Mouse (Mus musculus): ENCODE results near the gene Relch. TPM values are rescaled to one million over a fixed set of nuclear protein-coding genes. Genes with fewer than 3 reads are reported as not detected.

The Relch gene
- polyA plus RNA-seq, 1 experiment from 2014 or later = 49.6 TPM

DNA sequence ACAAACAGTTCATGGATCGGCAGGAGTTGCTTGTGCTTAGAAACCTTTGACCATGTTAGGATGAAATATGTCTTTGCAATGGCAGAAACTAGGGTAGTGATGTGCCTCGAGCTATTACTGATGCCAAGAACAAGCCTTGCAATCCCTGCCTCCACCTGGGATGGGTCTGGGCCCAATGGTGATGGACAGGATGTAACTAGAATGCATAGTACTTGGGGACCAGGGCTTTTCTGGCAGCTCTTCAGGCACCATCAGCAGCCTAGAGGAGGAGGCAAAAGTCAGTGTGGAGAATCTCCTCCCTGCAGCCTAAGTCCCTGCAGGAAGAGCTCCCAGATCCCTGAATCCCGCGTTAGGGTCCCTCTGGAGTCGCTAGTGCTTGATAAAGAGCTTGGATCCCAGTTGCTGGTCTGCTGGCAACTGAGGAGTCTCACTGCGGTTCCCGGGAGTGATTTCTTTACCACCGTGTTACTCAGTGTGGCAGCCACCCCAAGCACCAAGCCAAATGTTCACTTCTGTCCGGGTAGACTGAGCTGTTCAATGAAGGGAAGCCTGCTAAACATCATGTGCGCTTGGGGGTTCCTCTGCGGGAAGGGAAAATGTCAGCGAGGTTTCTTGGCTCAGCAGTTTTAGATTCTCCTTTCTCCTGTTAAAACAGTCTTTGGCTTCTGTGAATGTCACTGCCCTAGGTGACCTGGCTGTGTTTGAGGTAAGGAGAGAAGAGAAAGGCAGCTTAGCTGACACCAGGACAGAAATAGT is 117.9 kb downstream of the Relch start:
- Histone ChIP-seq H3K4me2 (peak overlapping the region; percentile 86), H3K27ac (no peak overlapping the region), H3K9ac (no peak overlapping the region), H3K4me3 (peak overlapping the region; percentile 51), H3K36me3 (replicated peaks) (no peaks in the 10 kb centered on the region), H3K27me3 (replicated peaks) (peaks cover 14% of the 10 kb centered on the region), H3K4me1 (peaks cover 13% of the 10 kb centered on the region), H3K9me3 (no peaks in the 10 kb centered on the region)
- WGBS = 44% methylated on average over 12 of the region's 12 CpGs
- no peak for ATAC-seq (replicated peaks)

DNA sequence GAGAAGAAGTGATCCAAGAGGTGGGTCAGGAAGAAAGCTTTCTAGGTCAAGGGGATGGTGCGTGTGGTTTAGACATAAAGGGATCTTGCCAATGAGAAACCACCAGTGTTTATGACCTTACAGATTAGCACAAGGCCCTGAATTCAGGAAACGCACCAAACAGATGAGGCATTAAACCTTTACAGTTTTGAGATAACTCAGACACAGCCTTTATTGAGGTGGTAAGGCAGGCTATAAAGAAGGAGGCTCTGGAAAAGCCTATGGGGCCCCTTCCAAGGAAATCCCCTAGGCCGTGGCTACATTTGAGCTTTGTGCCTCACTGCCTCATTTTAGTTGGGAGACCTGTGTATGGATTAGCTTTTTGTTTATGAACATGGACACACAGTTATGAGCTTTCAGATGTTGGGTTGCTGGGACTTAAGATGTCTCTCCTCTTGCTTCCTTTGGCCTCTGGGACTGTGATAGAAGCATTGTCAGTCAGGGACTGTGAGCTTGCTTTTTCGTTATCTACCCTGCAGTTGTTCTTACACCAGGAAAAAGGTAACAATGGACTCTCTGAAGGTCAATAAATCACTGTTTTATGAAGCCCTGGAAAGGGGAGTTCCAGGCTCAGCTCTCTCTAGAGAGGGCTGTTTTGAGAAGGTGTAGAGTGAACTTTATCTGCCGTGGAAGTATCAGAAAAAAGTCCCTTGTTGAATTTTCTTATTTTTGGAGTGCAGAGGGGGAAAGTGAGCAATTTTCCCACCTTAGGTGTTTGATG is 120.8 kb downstream of the Relch start:
- no peak overlapping the region for H3K9ac ChIP-seq
- H3K4me2 ChIP-seq = no peak overlapping the region
- peaks cover 13% of the 10 kb centered on the region for H3K4me1 ChIP-seq
- no peaks in the 10 kb centered on the region for H3K36me3 ChIP-seq (replicated peaks)
- no peaks in the 10 kb centered on the region for H3K9me3 ChIP-seq
- no peak overlapping the region for H3K4me3 ChIP-seq
- no peak overlapping the region for H3K27ac ChIP-seq
- no peak for ATAC-seq (replicated peaks)
- WGBS = 84% methylated on average over 5 of the region's 5 CpGs
- peaks cover 11% of the 10 kb centered on the region for H3K27me3 ChIP-seq (replicated peaks)

DNA sequence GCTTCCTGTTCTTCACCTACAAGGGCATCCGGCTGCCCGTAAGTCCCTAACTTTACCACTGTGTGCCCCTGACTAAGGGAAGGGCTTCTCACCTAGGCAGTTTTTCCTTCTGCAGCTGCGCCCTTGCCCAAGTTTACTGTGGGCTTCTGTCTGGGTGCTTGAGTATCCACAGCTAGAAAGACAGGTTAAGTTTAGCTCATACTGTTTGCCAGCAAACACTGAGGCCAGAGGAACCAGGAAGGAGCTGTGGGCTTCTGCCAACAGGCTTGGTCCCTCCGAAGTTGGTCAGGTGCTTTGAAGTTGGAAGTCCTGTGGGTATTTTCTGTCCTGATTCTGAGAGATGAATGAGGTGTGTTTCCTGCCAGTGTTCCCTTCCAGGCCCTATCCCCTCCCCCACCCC is 121.5 kb downstream of the Relch start:
- ATAC-seq (replicated peaks) = no peak
- Histone ChIP-seq H3K36me3 (replicated peaks) (no peaks in the 10 kb centered on the region), H3K4me1 (peaks cover 10% of the 10 kb centered on the region), H3K27ac (no peak overlapping the region), H3K9ac (no peak overlapping the region), H3K4me3 (no peak overlapping the region), H3K4me2 (no peak overlapping the region), H3K27me3 (replicated peaks) (peaks cover 11% of the 10 kb centered on the region), H3K9me3 (no peaks in the 10 kb centered on the region)
- 95% methylated on average over 4 of the region's 4 CpGs for WGBS

DNA sequence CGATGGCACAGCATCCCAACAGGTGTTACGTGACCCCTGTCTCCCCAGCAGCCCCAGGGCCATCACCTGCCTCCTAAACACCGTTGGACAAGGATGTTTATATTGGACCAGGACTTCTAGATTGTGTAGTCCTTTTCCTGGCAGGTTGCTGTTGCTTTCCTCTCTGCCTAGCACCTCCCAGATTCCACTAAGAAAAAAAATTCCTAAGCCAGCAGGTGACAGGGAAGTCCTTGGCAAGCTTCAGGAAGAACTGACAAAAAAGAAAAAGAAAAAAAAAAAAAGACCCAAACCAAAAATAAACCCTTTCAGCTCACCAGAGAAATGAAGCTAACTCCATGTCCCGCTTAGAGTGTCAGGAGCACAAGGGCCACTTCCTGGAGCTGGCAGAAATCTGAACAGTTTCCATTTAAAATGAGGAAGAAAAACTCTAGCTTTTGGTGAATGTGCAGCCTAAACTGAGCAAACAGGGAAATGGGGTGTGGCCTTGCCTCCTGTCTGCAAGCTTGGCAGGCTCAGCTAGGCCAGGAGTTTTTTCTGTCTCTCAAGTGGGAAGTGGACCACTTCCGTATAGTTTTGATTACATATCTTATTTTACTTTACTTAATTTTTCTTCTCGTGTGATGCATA is 123.2 kb downstream of the Relch start:
- 84% methylated on average over 6 of the region's 6 CpGs for WGBS

DNA sequence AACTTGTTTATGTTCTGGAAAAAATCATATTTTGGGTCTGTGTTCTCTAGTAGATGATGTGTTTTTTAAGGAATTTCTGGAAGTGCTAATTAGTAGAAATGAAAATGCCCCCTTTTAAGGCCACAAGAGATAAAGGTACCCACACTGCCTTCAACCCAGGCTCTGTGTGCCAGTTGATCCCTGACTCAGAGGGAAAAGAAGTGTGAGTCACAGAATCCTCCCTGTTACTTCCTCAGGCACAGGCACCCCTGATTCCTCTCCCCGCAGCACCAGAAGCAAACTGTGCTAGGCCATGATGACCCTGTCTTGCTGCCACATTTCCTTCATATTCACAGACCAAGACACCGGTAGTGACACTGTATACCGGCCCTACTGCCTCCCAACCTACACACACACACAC is 126.4 kb downstream of the Relch start:
- WGBS = 97% methylated on average over 3 of the region's 3 CpGs
- ATAC-seq (replicated peaks) = no peak

More for the DNA sequence above, 123.2 kb downstream of the Relch start:
- Histone ChIP-seq H3K4me3 (no peak overlapping the region), H3K9me3 (no peaks in the 10 kb centered on the region), H3K4me1 (no peaks in the 10 kb centered on the region), H3K27ac (no peak overlapping the region), H3K4me2 (no peak overlapping the region), H3K27me3 (replicated peaks) (peaks cover 3% of the 10 kb centered on the region), H3K9ac (no peak overlapping the region), H3K36me3 (replicated peaks) (no peaks in the 10 kb centered on the region)
- no peak for ATAC-seq (replicated peaks)

DNA sequence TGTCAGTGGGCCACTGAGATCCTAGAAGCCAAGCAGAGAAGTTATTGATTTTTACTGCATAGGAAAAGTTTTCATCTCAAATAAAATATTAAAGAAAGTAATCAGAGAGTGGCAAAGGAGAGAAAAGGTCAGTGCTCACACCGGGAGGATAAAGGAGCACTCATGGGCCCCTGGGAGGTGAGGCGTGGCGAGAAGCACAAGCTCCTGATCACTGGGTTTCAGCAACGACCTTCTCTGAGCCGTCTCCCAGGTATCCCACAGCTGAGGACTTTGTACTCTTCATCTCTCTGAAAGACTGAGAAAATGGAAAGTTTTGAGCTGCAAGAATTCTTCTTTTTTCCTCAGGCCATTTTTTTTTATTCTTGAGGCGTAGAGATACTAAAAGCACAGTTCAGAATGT is 131.0 kb downstream of the Relch start:
- 82% methylated on average over 6 of the region's 6 CpGs for WGBS

More for the DNA sequence above, 126.4 kb downstream of the Relch start:
- Histone ChIP-seq H3K4me2 (no peak overlapping the region), H3K9me3 (no peaks in the 10 kb centered on the region), H3K9ac (no peak overlapping the region), H3K36me3 (replicated peaks) (no peaks in the 10 kb centered on the region), H3K4me3 (no peak overlapping the region), H3K4me1 (no peaks in the 10 kb centered on the region), H3K27me3 (replicated peaks) (no peaks in the 10 kb centered on the region), H3K27ac (no peak overlapping the region)

DNA sequence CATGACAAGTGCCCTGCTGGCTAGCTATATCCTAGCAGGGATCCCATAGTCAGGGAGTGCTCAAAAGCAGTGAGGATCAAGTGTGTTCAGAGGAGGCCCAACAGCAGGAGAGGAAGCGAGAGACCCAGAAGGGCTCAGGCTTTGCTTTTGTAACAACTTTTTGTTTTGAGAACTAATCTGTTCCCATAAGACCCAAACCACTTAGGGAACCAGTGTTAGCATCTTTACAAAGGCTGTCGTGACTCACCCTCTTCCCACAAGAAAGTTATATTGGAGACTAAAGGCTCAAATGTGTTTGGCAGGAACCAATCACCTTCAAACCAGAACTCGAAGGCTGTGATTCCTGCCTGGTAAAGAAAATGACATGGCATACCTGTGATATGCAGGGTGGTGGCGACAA is 132.0 kb downstream of the Relch start:
- WGBS = 86% methylated on average over 4 of the region's 4 CpGs
- Histone ChIP-seq H3K4me1 (no peaks in the 10 kb centered on the region), H3K4me3 (no peak overlapping the region), H3K9ac (no peak overlapping the region), H3K27ac (no peak overlapping the region), H3K27me3 (replicated peaks) (no peaks in the 10 kb centered on the region), H3K9me3 (no peaks in the 10 kb centered on the region), H3K4me2 (no peak overlapping the region), H3K36me3 (replicated peaks) (no peaks in the 10 kb centered on the region)
- no peak for ATAC-seq (replicated peaks)

More for the DNA sequence above, 131.0 kb downstream of the Relch start:
- Histone ChIP-seq H3K36me3 (replicated peaks) (no peaks in the 10 kb centered on the region), H3K4me3 (no peak overlapping the region), H3K27me3 (replicated peaks) (no peaks in the 10 kb centered on the region), H3K9ac (no peak overlapping the region), H3K4me1 (no peaks in the 10 kb centered on the region), H3K27ac (no peak overlapping the region), H3K4me2 (no peak overlapping the region), H3K9me3 (no peaks in the 10 kb centered on the region)
- no peak for ATAC-seq (replicated peaks)

DNA sequence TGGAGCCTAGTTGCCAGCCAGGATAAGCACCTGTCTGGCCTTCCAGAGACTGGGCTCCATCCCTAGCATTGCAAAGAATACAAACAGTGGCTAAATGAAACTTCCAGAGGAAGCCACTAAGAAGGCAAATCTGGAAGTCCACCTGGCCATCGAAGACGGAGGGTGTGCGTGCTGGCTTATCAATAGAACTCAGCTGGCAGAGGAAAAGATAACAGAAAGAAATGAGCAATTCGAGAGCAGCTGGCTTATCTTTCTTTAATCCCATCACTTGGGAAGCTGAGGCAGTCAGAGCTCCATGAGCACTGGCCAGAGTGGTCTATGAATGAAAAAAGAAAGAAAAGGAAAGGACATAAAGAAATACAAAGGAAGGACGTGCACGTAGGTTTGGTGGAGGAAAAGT is 136.9 kb downstream of the Relch start:
- 84% methylated on average over 6 of the region's 6 CpGs for WGBS
- H3K36me3 ChIP-seq (replicated peaks) = no peaks in the 10 kb centered on the region

DNA sequence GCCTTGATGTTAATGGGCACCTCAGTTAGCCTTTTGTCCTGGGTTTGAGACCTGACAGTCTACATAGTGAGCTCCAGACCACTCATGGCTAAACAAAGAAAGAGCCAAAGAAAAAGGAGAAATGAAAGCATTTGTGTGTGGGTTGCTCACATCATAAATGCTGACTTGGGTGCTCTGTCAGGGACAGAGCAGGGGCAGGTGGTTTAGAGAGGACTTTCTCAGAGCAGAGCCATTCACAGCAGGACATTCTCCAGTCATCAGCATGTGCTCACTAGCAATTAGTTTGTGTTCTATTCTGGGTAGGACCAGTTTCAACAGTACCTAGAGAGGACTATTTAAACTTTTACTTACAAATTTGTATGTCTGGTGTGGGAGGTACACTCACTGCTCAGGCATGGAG is 137.6 kb downstream of the Relch start:
- no peaks in the 10 kb centered on the region for H3K36me3 ChIP-seq (replicated peaks)
- H3K9ac ChIP-seq = no peak overlapping the region
- no peaks in the 10 kb centered on the region for H3K27me3 ChIP-seq (replicated peaks)
- no peak overlapping the region for H3K4me2 ChIP-seq
- H3K4me3 ChIP-seq = no peak overlapping the region
- no peak overlapping the region for H3K27ac ChIP-seq
- no peaks in the 10 kb centered on the region for H3K9me3 ChIP-seq
- H3K4me1 ChIP-seq = no peaks in the 10 kb centered on the region
- ATAC-seq (replicated peaks) = no peak

More for the DNA sequence above, 136.9 kb downstream of the Relch start:
- no peak overlapping the region for H3K4me2 ChIP-seq
- H3K9me3 ChIP-seq = no peaks in the 10 kb centered on the region
- no peak for ATAC-seq (replicated peaks)
- no peak overlapping the region for H3K9ac ChIP-seq
- H3K4me3 ChIP-seq = no peak overlapping the region
- H3K4me1 ChIP-seq = no peaks in the 10 kb centered on the region
- H3K27me3 ChIP-seq (replicated peaks) = no peaks in the 10 kb centered on the region
- H3K27ac ChIP-seq = no peak overlapping the region

DNA sequence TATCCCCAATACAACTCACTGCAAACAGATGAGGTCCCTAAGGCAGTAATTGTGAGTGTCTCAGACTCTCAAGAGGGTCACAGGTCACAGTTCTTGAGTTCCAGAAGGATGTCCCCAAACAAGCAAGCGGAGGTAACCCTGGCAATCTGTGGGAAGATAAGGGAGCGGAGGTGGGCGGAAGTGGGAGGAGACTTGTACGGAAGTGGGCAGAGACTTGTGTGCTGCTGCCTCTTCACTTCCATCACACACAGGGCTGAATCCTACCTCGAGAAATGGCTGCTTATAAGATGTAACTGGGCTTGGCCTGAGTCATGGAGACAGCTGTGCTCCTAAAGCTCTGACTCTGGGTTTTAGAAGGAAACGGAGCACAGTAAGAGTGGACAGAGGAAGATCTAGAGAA is 139.3 kb downstream of the Relch start:
- no peak overlapping the region for H3K4me2 ChIP-seq
- H3K27me3 ChIP-seq (replicated peaks) = no peaks in the 10 kb centered on the region
- no peak overlapping the region for H3K27ac ChIP-seq
- whole genome bisulfite sequencing = 83% methylated on average over 6 of the region's 6 CpGs
- no peaks in the 10 kb centered on the region for H3K4me1 ChIP-seq
- ATAC-seq (replicated peaks) = no peak
- H3K36me3 ChIP-seq (replicated peaks) = no peaks in the 10 kb centered on the region
- H3K4me3 ChIP-seq = no peak overlapping the region
- H3K9ac ChIP-seq = no peak overlapping the region
- H3K9me3 ChIP-seq = no peaks in the 10 kb centered on the region

DNA sequence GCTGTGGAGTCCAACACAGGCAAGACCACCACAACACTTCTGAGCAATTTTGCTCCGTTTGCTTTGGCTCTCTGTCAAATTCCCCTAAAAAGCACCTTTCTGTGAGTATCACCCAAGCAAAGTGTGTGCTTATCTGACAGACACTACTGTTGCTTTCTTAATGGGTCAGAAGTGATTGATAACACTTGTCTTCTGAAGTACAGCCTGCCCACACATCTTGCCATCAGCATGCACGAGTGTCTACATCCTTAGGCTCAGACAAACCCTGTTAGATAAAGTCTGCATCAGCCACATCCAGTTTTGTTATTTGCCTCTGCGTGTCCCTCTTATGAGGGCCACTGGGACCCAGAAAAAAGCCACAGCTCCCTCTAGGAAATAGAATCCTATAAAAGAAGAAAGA is 140.6 kb downstream of the Relch start:
- 89% methylated on average over 3 of the region's 3 CpGs for WGBS
- no peak overlapping the region for H3K9ac ChIP-seq
- ATAC-seq (replicated peaks) = no peak

More for the DNA sequence above, 140.6 kb downstream of the Relch start:
- Histone ChIP-seq H3K9me3 (no peaks in the 10 kb centered on the region), H3K4me1 (no peaks in the 10 kb centered on the region), H3K27me3 (replicated peaks) (no peaks in the 10 kb centered on the region), H3K36me3 (replicated peaks) (no peaks in the 10 kb centered on the region), H3K4me2 (no peak overlapping the region), H3K4me3 (no peak overlapping the region), H3K27ac (no peak overlapping the region)

All from midbrain, embryonic 15.5 days (tissue).